Mouse (Mus musculus): Measurements from ENCODE around the gene Ldlrad1.

The Ldlrad1 gene

DNA sequence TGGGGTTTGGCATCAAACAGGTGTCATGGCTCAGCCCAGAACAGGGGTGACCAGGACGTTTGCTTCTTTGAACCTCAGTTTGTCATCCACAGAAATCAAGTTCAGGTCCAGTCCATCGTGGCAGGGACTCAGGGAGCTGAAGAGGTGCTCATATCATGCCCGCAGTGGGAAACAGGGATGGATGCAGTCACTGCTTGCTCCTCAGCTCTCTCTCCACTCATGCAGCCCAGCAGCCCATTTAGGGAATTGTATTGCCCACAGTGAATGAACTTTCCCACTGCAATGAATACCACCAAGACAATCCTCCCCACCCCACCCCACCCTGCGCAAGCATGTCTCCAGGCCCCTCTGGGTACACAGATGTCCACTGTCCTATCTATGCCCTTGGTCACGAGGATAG, 3.0 kb downstream of the Ldlrad1 start:
- no peak for DNase-seq

DNA sequence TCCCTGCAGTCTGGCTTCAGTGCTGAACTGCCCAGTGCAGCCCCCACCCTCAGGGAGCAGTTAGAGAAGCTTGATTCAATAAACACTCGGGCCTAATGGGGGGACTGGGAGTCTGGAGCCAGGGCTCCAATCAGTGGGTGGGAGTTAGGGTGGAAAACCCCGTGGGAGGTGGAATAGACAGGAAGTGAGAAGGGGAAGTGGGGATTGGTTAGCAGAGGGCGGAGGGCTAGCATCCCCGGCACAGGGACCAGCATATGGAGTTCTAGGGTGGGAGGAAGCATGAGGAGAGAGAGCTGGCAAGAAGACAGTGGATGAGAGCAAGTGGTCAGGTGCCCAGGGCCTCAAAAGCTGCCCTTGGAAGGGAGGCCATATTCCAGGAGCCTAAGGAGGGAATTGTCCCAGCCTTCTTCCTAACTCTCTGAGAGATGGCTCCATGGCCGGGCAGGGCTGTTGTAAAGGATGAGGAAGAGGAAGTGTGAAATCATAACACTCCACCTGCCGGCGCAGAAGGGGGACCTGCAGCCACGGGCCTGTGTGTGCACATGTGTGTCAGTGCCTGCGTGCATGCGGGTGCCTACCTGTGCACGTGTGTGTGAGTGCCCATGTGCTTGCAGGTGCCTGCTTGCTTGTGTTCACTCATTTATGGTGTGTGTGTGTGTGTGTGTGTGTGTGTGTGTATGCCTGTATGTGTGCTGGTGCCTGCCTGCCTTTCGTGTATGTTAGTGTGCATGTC, 4.5 kb downstream of the Ldlrad1 start:
- DNase-seq = no peak

DNA sequence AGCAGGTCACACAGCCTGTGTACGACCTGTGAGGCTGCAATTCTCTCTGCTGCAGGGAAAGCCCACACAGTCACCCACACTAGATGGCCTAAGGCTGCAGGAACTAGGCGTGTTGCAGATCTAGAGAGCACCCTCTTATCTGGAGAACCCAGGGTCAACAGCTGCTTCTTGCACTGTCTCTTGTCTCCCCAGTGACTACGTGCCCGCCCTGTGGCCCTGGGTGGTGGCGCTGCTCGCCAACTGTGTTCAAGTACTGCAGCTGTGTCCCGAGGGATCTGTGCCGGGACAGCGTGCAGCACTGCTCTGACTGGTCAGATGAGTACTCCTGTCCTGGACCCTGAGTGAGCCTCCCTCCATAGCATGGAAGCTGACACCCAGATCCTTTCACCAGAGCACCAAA, 8.6 kb downstream of the Ldlrad1 start:
- no peak for DNase-seq

DNA sequence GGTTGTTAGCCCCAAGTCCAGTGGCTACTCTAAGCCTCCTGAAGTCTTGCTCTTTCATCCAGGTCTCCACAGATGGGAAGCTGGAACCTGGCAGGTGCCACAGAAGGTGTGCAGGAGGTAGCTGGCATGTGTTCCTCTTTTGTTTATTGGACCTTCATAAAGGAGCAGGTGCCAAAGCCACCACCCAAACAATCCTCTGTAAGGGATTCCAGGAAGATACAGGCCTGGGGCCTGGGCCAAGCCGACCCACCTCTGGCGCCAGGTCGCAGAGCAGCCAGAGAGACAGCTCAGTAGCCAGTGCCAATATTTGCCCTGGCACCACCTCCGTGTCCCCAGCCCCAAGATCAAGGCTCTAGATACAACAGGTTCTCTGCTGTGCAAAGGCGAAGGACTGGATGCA, 12.5 kb downstream of the Ldlrad1 start:
- no peak for DNase-seq

DNA sequence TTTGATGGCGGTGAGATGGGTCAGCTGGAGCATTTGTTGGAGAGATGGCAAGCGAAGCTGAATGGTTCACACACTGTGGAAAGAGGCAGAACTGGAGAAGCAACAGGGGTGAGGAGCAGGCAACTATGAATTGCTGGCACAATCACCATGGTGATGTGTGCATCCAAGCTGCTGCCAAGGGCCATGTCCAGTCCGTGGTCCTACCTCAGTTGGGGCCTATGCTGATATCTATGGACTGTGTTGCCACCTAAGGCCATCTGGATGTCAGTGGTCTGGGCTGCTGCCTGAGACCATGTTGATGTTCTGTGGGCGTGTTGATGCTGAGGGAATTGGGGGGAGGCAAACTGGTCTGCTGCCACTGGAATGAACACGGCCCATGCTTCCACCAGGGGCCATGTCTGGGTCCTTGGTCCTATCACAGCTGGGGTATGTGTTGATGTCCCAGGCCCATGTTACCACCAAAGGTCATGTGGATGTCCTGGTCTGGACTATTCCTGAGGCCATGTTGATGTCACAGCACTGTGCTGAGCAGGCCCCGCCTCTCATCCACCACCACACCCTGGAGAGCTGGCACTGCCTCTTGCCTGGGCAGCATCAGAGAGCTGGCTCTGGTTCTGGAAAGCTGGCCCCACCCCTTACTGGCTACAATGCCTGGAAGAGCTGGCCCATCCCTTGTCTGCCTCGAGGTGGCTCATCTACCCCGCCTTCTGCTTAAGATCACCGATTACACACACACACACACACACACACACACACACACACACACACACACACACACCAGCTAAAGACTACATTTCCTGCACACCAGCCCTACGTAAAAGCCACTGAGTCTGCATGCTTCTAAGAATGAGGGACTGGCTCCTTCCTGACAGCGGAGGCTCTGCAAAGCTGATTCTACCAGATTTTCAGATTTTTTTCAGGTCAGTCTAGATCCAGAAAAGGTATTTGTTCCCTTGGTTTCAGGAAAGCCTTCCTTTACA, 14.5 kb downstream of the Ldlrad1 start:
- peak in 1 of 2 experiments; percentile 23 for DNase-seq

DNA sequence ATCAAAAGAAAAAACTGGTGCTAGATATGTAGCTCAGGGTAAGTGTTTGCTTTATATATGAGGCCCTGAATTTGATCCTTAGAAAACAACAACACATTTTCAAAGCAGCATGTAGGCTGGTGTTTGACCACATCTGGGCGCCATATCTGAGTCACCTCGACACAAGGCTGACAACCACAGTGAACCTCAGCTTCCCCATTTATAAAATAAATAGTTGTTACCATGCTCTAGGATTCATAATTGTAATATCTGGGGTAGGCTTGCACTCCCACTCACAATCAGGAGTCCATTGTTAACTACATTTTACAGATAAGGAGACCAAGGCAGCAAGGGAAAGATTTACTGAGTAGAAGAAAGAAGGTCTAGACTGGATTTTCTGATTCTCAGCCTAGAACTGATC, 17.3 kb downstream of the Ldlrad1 start:
- DNase-seq = no peak

DNA sequence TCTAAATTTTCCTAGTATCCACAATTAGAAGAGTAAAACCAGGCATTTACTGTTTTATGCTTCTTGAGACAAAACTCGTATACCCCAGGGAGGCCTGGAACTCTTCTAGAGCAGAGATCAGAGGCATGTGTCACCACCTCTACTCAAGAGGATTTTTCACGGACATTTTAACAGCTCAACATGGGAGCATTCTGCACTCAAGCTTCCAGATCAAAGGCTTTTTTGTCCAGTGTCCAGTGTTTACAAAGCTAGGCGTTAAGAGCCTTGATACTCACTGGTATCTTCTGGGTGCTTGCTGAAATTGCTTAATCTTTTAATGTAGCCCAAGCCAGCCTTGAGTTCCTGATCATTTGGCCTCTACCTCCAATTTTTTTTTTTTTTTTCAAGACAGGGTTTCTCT, 23.2 kb downstream of the Ldlrad1 start:
- no peak for DNase-seq

DNA sequence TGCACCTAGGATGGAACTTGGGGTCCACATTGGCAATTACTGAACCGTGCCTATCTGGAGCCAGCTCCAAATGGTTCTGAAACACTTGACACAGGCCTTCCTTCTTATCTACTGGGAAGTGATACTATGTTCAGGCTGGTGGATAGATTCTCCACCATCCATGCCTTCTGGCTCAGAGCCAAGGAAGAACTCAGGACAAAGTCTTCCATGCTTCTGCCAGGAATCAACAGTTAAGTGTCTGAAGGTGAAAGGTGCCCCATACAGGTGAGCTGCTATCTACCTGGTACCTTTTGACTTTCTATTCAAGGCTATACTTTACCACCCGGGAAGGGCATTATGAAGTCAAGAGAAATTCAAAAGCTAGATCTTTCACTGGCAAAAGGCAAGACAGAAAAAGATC, 29.3 kb downstream of the Ldlrad1 start:
- DNase-seq = no peak

DNA sequence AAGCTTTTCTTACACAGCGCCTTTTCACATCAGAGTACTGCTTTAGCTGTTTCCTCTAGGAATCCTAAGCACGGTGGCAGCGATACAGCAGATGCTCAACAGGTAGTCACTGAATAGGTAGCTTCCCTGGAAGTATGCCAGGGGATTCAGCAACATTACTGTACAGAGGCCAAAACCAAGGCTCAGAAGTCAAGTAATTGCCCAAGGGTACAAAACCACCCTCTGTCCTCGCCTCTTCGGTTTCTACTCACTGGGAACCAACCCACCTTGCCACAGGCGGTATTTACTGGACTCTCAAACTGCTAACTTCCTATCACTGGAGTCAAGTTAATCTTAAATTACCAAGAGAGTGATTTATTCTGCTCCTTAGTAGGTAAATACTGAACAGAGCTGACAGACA, 31.2 kb downstream of the Ldlrad1 start:
- no peak for DNase-seq

DNA sequence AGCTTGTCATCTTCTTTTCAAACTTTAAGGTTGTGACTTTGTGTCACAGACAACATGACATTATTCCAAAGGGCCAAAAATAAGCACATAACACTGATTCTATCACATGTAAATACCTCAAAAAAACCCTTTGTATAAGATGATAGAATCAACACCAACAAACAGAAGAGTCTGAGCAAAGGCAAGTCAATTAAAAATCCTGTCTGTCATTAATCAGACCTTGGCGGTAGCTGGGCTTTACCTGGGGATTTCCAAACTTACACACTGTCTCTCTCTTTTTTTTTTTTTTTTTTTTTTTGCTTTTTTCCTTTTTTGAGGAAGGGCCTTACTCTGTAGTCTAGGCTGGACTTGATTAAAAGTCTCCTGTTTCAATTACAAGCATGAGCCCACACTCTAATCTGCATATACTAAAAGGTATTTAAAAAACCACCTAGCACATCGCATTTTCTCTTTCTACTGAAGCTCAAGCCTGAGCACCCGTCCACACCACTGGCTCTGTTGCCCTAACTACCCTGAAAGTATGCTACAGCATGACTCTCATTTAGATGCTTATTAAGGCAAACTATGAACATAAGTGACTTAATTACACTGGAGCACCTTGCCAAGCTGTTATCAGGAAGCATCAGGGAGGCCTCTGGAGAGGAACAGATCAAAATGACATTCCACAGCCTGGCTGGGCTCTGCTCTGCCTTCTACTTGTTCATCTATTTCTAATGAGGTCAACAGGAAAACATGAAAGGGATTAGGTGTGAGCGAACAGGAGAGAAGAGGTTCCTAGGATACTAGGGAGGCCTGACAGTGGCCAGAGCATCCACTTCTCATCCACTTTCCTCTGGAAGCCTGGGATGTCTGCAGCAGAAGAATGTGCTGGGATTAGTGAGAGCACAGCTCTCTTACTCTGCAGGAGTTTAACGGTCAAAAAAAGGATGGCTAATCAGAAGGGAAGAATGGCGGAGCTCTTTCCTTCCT, 34.7 kb downstream of the Ldlrad1 start:
- DNase-seq = no peak

DNA sequence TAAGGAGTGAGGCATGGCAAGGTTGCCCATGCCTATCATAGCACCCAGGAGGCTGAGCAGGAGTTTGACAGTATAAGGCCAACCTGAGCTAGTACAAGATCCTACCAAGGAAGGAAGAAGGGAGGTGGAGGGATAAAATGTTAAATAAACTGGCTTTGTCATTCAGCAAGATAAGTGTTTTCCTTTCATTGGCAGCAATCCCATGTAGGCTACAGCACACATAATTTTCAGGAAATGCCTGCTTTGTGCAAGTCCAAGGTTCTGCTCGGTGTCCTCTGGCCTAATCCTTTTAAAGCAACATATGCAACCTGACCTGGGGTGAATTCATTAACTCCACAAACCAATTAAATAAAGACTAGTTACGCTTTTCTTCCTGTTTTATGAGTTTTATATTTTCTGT, 36.4 kb downstream of the Ldlrad1 start:
- peak in 1 of 2 experiments; percentile 51 for DNase-seq

DNA sequence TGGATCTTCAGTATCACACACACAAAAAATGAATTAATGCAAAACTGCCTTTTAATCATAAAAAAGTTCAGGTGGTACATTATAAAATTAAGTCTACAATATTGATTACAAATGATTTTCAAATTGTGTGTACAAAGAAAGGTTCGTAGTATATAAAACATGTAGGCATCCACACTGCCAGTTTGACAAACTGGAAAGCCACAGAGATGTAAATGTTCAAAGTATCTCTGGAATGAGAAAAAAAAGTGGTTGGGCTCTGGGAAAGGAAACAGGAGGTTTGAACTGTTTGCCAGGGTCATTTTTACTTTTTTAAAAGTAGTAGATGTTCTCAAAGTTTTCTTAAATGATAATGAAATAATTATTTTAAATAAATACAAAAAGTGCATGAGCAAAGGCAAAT, 37.1 kb downstream of the Ldlrad1 start:
- DNase-seq = no peak

DNA sequence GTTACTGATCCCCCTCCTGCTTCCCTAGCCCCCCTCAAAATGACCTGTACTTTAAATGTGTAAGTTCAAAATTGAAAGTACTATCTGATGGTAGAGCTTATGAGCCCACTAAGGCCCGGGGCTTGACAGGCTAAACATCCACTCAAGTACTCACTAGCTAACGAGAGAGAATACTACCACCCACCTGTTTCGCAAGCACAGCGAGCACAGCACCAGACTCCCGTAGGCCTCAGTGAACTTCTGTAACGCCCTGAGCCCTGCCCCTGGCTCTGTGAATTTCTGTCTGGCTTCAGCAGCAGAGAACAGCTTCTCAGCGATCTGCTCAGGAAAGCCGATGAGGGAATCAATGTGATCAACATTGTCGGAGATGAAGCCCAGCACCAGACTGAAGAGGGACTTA, 38.1 kb downstream of the Ldlrad1 start:
- DNase-seq = no peak

DNA sequence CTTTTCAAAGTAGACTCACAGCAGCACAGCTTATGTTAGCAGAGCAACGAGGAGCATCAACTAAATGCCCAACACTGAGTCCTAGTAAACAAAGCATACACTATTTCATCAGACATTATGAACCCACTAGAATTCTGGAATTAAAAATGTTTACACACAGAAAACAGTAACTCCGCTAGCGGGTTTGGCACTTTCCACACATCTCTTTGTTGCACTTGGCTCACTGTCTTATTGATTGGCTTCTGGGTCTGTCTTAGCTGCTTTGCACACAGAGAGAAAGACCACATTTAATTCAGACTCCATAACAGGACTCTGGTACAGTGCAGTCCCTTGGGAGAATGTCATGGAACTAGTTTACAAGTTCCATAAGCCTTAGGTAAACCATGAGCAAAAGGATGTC, 39.1 kb downstream of the Ldlrad1 start:
- DNase-seq = no peak

DNA sequence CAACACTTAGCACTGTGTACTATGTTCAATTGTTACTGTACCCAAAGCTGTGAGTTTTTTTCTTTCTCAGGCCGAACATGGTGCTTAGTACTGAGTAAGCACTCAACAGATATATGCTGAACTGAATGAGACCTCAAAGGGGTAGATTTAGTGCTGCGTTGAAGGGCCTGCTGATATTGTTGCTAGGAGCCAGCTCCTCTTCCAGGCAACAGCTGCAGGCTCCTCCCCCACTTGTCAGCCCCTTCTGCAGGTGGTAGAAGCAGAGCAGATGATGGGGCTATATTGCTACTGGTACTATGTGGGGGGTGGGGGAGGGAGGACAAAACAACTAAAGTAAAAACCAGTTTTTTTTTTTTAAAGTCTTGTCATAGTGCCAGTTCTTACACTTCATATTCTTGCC, 40.5 kb downstream of the Ldlrad1 start:
- no peak for DNase-seq

DNA sequence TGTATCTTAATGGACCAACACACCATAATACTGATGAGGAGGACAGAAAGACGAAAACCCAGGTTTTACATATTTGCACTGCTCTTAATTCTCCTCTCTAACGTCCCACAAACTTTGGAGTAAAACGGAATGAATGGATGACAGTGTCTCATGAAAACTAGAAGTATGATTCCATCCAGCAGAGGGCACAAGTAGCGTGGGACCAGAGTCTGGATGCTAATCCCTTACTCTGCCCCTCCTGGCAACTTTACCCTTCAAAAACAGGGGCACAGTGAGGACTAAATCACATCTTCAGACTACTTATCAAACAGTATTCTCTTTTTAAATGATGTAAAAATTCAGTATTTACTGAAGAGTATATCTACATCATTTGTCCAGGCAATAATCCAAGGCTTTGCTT, 41.5 kb downstream of the Ldlrad1 start:
- DNase-seq = peak; percentile 59 to 67

DNA sequence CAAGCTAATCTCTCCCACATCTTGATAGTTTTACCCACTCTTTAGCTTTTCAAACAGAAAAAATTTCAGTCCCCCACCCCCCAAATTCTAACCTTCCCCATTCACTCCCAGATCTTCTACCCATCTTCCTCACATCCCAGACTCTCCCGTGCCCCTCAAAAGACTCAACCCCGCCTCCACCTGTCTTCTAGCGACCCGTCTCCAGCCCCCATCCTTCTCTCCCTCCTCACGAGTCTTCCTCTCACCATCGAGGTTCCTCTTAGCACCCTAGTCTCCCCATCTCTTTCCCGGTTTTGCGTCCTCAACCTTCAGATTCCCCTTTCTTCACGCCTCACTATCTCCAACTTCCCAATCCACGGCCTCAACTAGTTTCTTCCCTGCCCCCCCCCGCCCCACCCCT, 43.5 kb downstream of the Ldlrad1 start:
- DNase-seq = no peak

DNA sequence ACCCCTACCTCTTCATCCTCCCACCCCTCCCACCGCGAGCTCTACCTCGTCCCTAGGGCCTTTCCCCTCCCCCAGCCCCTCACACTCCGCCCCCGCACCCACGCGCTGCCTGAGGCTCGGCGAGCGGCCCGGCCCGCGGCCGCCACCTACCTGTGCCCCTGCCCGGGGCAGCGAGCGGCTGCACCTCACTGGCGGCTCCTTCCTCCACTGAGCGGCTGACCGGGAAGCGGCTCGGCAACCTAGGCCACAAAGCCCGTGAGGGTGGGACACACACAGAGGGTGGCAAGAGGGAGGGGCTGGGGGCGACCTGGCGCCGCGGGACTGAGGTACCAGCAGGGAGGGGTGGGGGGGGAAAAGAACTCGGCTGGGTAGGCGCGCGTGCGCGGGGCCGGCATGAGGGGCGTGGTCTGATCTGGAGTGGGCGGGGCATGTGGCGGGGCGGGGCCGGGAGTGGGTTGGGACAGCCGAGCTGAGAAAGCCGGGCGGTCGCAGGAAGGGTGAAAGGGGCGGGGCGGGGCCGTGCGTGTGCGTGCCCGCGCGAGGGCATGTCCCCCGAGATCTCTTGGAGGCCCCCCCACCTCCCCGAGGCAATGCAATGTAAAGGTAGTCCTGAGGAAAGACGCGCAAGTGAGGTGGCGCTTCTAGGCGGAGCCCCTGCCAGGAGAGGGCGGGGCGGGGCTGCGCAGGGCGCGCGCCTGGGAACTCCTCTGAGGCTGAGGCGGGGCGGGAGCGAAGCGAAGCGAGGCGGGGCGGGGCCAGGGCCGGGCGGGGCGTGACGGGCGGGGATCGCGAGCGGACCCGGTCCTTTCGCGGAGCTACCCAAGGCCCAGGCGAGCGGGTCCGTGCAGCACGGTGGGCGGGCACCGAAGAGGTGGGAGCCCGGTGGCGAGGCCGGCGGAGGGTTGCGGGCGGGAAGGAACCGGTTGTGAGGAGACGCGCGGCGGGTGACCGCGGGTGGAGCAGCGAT, 44.4 kb downstream of the Ldlrad1 start, which contains the start of the genes Lrrc42 and Hspb11:
Gene Lrrc42 (minus strand): TSS at position 408 of the 967 bp plus-strand sequence.
Gene Hspb11 (plus strand): TSS at position 469 of the 967 bp plus-strand sequence.
- peak; percentile 97 to 98 for DNase-seq

DNA sequence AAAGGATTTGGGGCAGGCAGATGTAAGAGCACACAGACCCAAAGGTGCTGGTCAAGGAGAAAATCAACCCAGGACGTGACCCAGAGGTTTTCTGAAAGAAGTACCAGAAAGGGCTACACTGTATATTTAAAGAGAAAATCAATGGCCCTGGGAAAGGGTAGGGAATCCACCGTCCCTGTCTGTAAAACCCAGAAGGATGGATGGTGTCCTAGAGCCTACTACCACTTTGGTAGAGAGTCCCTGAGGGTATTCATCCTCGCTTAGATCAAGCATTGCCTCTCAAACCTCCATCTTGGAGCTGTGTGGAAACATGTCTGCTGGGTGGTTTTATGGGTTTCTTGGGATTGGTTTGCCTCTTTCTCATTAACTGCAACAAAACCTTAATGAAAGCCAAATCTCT, 45.4 kb downstream of the Ldlrad1 start:
- DNase-seq = no peak

DNA sequence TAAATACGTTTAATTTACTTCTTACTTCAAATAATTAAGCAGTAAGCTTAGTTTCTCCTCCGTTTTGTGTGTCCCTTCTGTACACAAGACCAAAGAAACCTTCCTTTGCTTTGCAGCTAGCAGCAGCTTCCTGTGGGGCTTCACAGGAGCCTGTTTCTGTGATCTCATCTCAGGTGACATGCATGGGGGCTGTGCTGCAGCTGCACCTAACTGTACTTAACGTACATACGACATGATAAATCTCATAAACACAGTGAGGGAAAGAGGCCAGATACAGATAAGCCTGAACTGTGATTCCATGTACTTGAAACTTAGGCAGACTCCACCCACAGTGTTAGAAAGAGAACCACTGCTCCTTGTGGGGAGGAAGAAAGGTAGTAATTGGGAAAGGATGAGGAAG, 51.0 kb downstream of the Ldlrad1 start:
- DNase-seq = no peak

Measured in kidney, postnatal 36 days (tissue).